Mouse (Mus musculus) yolk sac, embryonic 10.5 days (tissue): Measurements from ENCODE around the gene Sf1.

Experiments
- DNase-seq: peaks from one replicate; pipeline ENCODE4 v3.0.0-alpha.2; 2017; ENCODE audit warnings: low spot score

The Sf1 gene

DNA sequence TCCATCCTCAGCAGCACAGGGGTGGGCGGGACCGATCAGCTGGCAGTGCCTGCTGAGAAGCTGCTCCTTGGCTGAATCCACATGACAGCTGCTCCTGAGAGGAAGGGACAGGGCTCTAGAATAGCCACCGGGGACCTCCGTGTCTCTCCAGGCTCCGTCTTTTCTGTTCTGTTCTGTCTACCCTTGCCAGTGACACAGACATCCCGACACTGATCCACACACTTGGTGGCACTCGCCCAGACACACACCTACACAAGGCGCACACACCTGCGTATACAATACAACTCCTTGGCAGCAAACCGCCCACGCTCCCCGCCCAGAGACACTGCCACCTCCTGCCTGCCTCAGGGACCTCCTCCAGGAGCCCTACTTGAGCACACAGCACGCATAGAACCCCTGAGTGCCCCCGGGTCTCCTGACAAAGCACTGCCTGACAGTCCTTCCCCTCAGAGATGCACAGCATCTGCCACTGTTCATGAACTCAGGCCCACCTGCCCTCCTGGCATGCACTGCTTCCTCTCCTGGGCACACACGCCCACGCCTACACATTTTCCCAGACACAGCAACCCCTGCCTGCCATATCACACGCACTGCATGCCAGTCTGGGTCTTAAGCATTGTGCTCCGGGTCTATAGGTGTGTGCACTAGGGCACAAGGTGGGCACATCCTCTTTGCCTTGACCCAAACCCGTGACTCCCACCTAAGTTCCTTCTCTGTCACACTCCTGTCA is 57.2 kb downstream of the Sf1 start:
- no peak for DNase-seq

GRCm38 (mm10) chr19:6421211-6421590 is 57.7 kb downstream of the Sf1 start:
- no peak for DNase-seq

GRCm38 (mm10) chr19:6422014-6422413 is 58.5 kb downstream of the Sf1 start:
- DNase-seq = no peak

DNA sequence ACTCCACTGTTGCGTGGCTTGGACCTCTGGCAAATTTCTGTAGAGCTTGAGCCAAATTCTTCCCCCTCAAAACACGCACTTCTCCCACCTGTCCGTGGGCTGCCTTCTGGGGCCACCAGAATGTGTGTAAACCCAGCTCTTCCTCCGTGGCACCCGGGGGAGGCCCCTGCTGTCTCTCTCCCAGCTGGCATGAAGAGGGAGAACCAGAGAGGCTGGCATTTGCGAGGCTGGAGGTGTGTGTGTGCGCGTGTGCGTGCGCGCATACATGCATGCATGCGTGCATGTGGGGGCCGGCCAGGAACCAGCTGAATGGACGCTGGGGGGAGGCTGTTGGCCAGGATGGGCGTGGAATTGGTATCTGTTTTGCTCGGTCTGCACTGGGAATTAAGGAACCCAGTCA is 59.8 kb downstream of the Sf1 start:
- DNase-seq = no peak

GRCm38 (mm10) chr19:6424137-6424881 is 60.8 kb downstream of the Sf1 start:
- no peak for DNase-seq

- DNase-seq = no peak
Measured at GRCm38 (mm10) chr19:6425595-6425994, 62.1 kb downstream of the Sf1 start.

GRCm38 (mm10) chr19:6426703-6427500 is 63.4 kb downstream of the Sf1 start:
- peak; percentile 58 for DNase-seq
